Mouse (Mus musculus) intestine, embryonic 14.5 days (tissue): ENCODE results near the gene Rtkn. TPM values are rescaled to one million over a fixed set of nuclear protein-coding genes. Genes with fewer than 3 reads are reported as not detected.
A peak's percentile ranks its signal among the peaks of the same experiment; 100 is the strongest.

Experiments
- ATAC-seq: fragments of 200-750 bp; cut with Nextera tagmentation; replicated peaks from 2 replicates; pipeline ENCODE4 v1.8.0; 2017; ENCODE audit warnings: low read depth, moderate number of reproducible peaks, moderate TSS enrichment, moderate library complexity; ENCODE audit not compliant: low FRiP score, low TSS enrichment
- DNase-seq: peaks from one replicate; pipeline ENCODE4 v3.0.0-alpha.2; 2018; ENCODE audit warnings: low spot score
- H3K27ac ChIP-seq: fragments of 300-500 bp; sonication (generic); 2 replicates; pipeline ENCODE4 v1.5.1; 2014; ENCODE audit warnings: low read depth, mild to moderate bottlenecking, control low read depth
- H3K27me3 ChIP-seq: fragments of 300-500 bp; sonication (generic); replicated peaks from 2 replicates; pipeline ENCODE4 v1.6.1; 2014; ENCODE audit warnings: low read length, control low read depth; ENCODE audit not compliant: control insufficient read depth, insufficient read depth
- H3K36me3 ChIP-seq: fragments of 300-500 bp; sonication (generic); 2 replicates; pipeline ENCODE4 v1.6.1; 2014; ENCODE audit warnings: low read length, control low read depth; ENCODE audit not compliant: control insufficient read depth, insufficient read depth
- H3K4me1 ChIP-seq: fragments of 300-500 bp; sonication (generic); replicated peaks from 2 replicates; pipeline ENCODE4 v1.6.1; 2014; ENCODE audit warnings: low read length, control low read depth, mixed read lengths; ENCODE audit not compliant: control insufficient read depth, insufficient read depth
- H3K4me2 ChIP-seq: fragments of 300-500 bp; sonication (generic); 2 replicates; pipeline ENCODE4 v1.6.1; 2014; ENCODE audit warnings: low read length
- H3K4me3 ChIP-seq: fragments of 300-500 bp; sonication (generic); 2 replicates; pipeline ENCODE4 v1.5.1; 2014; ENCODE audit warnings: low read depth, low read length, control low read depth, mixed read lengths
- H3K9ac ChIP-seq: fragments of 300-500 bp; sonication (generic); 2 replicates; pipeline ENCODE4 v1.6.1; 2014; ENCODE audit warnings: mild to moderate bottlenecking, low read length
- H3K9me3 ChIP-seq: fragments of 300-500 bp; sonication (generic); 2 replicates; pipeline ENCODE4 v1.6.1; 2016; ENCODE audit warnings: low read length, control low read depth; ENCODE audit not compliant: control insufficient read depth
- WGBS: fragments of 180-500 bp; shearing (Covaris S2); extraction: QIAGEN DNeasy Blood & Tissue Kit; methylation state at CpG from one replicate; pipeline ENCODE4 v1.1.7; 2014; 5-methylcytosine and 5-hydroxymethylcytosine counted together
- polyA plus RNA-seq: library from polyadenylated mRNA; unstranded; fragments of >200 nt; fragmentation: Nextera tagmentation; extraction: Ambion mirVana; gene quantifications from 2 replicates; pipeline ENCODE4 v1.2.1, GENCODE M21; 2014

The Rtkn gene
- polyA plus RNA-seq: 16.9 and 17.6 TPM in 2 replicates

DNA sequence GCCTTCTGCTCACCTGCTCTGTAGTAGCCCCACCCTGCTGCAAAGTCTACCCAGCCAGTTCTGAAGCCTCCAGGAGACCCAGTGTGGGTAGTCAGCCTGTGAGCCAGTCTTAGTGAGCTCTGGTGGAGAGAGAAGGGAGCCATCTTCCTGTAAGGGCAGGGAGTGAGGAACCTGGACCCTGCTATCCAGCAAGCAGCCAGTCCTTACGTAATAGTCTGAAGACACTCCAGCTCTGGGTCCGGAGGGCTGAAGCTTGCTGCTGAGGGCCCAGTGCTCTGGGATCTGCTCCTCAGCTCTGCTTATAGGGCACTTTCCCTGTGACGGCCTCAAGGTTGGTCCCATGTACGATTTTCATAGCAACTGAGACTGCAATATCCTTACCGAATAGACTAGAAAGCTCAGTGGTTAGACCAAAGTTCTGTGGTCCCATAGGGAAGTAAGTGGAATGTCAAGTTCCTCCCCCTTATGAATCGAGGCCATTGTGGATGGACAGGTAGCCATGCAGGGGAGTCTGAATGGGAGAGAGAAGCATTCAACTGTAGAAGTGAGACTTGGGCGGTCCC, at the start of gene Rtkn:
Gene Rtkn (plus strand): TSS at position 513 of the 563 bp plus-strand sequence.
- H3K36me3 ChIP-seq: no peaks in the 10 kb centered on the region
- WGBS: 63% methylated on average over 7 of the region's 7 CpGs

DNA sequence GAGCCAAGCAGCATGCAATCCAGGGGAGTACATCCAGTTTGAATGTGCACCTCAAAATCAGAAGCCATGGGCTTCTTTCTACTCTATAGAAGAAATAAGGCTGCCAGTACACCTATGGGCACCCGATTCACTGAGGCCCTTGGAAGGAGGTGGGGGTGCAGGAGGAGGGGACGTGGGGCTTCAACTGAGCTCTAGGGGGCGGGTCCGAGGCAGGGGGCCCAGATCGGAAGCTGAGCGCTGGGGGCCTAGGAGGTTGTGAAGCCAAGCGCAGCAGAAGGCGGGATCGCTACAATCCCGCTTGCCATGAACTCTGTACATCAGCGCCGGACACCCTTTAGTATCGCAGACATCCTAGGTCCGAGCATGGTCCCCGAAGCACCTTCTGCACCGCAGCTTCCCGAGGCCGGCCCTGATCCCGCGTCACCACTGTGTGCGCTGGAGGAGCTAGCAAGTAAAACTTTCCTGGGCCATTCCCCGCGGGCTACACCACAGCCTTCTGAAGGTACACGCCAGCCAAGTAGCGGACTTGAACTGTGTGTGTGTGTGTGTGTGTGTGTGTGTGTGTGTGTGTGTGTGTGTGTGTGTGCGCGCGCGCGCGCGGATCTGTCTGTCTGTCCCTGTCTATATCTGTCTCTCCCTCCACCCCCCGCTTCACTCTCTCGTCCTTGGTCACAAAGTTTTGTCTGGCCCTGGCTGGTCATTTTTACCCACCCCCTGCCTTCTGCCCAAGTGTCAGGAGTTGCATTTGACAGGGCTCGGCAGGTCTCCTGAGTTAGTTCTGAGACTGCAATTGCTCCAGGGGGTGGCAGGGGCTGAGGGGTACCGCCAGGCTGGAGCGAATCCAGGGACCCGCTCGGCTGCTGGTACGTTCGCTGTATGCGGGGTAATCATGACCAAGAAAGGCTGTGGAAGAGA, 48.9 kb upstream of the Rtkn start, which contains the start of gene Lbx2:
Gene Lbx2 (plus strand): TSS at position 247 of the 915 bp plus-strand sequence.
- Histone ChIP-seq H3K4me2 (peak within 1 kb of the TSS; percentile 44), H3K36me3 (peaks cover 5% of the 10 kb centered on the region; the same call in 1 of the 2 replicates), H3K9me3 (no peaks in the 10 kb centered on the region), H3K9ac (no peak within 1 kb of the TSS), H3K27ac (no peak within 1 kb of the TSS), H3K27me3 (peaks cover 82% of the 10 kb centered on the region), H3K4me3 (peak within 1 kb of the TSS; percentile 21), H3K4me1 (peaks cover 12% of the 10 kb centered on the region)
- ATAC-seq: no peak
- DNase-seq: peak; percentile 65
- WGBS: 2% methylated on average over 42 of the region's 42 CpGs

More for the DNA sequence above, at the start of gene Rtkn:
- Histone ChIP-seq H3K4me1 (peaks cover 31% of the 10 kb centered on the region), H3K4me3 (peak within 1 kb of the TSS; percentile 64), H3K9ac (peak within 1 kb of the TSS; percentile 93), H3K27ac (peak within 1 kb of the TSS; percentile 100), H3K9me3 (no peaks in the 10 kb centered on the region), H3K27me3 (no peaks in the 10 kb centered on the region), H3K4me2 (peak within 1 kb of the TSS; percentile 80)
- ATAC-seq (no peak), DNase-seq (no peak)

DNA sequence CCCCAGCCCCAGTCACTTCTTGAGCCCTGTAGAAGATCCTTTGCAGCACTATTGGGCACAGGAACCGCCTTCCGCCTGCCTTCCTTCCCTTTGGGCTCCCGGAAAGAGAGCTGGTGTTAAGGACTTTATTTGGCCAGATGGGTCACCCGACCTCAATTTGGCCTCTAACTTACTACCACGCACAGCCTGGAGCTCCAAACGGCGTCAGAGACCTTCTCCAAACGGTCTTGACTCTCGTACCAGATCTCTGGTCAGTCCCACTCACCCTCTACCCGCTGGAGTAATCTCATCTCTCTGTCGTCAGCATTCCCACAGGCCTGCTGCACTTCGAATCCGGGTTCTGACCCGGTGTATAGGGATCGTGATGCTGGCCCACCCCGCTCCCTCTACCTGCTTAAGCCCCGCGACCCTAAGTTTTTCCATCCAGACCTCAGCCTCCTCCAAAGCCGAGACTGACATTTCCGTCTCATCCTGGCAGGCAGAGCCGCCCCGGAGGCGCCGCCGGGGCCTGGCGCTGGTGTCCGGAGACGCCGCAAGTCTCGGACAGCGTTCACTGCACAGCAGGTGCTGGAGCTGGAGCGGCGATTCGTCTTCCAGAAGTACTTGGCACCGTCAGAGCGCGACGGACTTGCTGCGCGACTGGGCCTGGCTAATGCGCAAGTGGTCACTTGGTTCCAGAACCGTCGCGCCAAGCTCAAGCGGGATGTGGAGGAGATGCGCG, 47.9 kb upstream of the Rtkn start:
- ATAC-seq: no peak
- peaks cover 82% of the 10 kb centered on the region for H3K27me3 ChIP-seq
- WGBS: 4% methylated on average over 47 of the region's 47 CpGs
- 0 out of 2 replicates have a peak overlapping the region, but pooled peaks have one; percentile 16 for H3K9ac ChIP-seq
- H3K4me3 ChIP-seq: peak overlapping the region; percentile 27
- DNase-seq: peak; percentile 73
- peaks cover 12% of the 10 kb centered on the region for H3K4me1 ChIP-seq
- H3K36me3 ChIP-seq: no peaks in the 10 kb centered on the region
- no peak overlapping the region for H3K27ac ChIP-seq
- H3K9me3 ChIP-seq: no peaks in the 10 kb centered on the region
- peak overlapping the region; percentile 44 for H3K4me2 ChIP-seq

DNA sequence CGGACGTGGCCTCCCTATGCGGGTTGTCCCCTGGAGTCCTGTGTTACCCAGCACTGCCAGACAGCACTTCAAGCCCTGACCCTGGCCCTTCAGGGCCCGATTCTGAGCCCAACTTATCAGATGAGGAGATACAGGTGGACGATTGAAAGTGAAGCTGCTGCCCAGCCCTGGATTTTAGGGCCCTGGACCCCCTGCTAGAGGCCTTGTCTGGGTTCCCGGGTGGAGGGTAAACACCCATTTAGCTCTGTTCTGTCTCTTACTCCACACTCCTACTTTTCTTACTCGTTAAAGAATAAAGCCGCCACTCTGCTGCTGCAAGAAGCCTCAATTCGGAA, 47.4 kb upstream of the Rtkn start:
- Histone ChIP-seq H3K4me1 (peaks cover 12% of the 10 kb centered on the region), H3K4me2 (peak overlapping the region; percentile 44), H3K9me3 (no peaks in the 10 kb centered on the region), H3K27ac (no peak overlapping the region), H3K36me3 (no peaks in the 10 kb centered on the region), H3K27me3 (peaks cover 76% of the 10 kb centered on the region), H3K4me3 (peak overlapping the region; percentile 27), H3K9ac (0 out of 2 replicates have a peak overlapping the region, but pooled peaks have one; percentile 16)
- WGBS: 11% methylated on average over 9 of the region's 9 CpGs
- DNase-seq (no peak), ATAC-seq (no peak)

DNA sequence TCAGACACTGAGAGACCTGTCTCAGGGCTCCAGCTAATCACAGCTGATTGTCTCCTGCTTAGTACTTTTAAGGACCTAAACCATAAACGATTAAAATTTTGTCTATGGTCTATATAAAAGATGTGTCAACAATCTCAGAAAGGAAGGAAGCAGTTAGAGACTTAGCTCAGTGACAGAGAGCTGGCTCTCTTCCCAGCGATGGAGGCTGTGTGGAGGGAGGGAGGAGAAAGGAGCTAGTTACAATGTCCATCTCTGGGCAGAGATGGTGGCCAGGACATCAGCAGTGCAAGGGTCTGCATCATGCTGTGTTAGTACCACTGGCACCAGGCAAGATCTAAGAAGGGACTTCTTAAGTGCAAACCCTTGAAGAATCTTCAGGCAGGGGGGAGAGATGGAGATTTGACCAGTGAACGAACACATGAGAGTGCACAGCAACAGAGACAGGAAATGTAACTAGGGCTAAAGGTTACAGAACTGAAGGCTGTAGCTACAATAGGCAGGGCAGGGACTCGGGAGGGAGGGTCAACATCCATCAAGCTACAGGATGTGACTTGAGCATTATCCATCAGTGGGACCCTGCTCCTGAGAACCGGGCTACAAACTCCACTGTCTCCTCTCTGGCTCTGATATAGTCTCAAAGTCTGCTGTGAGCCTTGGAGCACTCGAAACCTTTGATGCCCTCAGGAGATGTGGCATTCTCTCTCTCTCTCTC, 42.7 kb upstream of the Rtkn start:
- H3K27ac ChIP-seq: no peak overlapping the region
- H3K4me1 ChIP-seq: peaks cover 3% of the 10 kb centered on the region
- H3K4me3 ChIP-seq: no peak overlapping the region
- H3K27me3 ChIP-seq: peaks cover 32% of the 10 kb centered on the region
- no peaks in the 10 kb centered on the region for H3K9me3 ChIP-seq
- ATAC-seq: no peak
- WGBS: 18% methylated on average over 6 of the region's 6 CpGs
- no peak overlapping the region for H3K4me2 ChIP-seq
- DNase-seq: no peak
- H3K36me3 ChIP-seq: no peaks in the 10 kb centered on the region
- no peak overlapping the region for H3K9ac ChIP-seq

DNA sequence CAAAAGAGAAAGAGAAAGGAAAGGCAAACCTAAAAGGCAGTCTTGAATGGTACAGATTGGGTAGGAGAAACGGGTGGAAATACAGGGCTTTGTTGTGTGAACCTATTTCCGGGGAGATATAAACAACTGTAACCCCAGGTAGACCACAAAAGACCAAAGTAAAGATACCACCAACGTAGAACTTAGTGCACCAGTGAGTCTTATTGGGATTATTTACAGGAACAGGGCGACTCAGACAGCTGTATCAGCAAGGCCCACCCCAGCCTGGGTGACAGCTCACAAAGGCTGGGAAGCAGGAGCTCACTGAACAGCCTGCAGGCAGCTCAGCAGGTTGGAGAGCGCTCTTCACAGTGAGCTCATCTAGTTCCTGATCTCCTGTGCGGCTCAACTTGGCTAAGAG, 39.3 kb upstream of the Rtkn start:
- no peaks in the 10 kb centered on the region for H3K36me3 ChIP-seq
- H3K9me3 ChIP-seq: no peaks in the 10 kb centered on the region
- H3K4me1 ChIP-seq: peaks cover 2% of the 10 kb centered on the region; the same call in 1 of the 2 replicates
- WGBS: 46% methylated on average over 6 of the region's 6 CpGs
- H3K4me2 ChIP-seq: no peak overlapping the region
- H3K9ac ChIP-seq: no peak overlapping the region
- H3K27ac ChIP-seq: no peak overlapping the region
- H3K27me3 ChIP-seq: 0 out of 2 replicates have a peak, but pooled peaks cover under 1% of the 10 kb centered on the region
- DNase-seq (no peak), ATAC-seq (no peak)
- H3K4me3 ChIP-seq: no peak overlapping the region

DNA sequence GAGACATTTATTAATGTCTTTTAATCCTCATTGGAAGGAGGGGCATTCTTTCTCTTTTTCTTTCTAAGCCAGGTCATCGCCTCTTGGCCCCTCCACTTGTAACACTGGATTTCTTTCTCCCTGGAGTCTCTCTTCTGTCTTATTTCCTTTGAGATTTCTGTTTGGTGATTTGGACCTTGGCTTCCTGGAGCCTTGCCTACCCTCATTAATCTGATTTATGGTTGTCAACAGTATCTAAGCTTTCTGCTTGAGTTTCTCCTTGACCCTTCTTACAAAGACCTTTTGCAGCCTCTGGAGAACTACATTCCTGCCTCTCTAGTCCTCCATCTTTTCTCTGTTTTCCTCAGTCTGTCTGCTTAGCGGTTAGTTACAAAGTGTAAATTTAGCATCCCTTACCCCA, 36.9 kb upstream of the Rtkn start:
- H3K4me3 ChIP-seq: no peak overlapping the region
- H3K9me3 ChIP-seq: no peaks in the 10 kb centered on the region
- ATAC-seq (no peak), DNase-seq (no peak)
- H3K4me2 ChIP-seq: no peak overlapping the region
- H3K27ac ChIP-seq: no peak overlapping the region
- peaks cover 13% of the 10 kb centered on the region for H3K4me1 ChIP-seq
- H3K36me3 ChIP-seq: no peaks in the 10 kb centered on the region
- 51% methylated on average over 2 of the region's 2 CpGs for WGBS
- H3K27me3 ChIP-seq: no peaks in the 10 kb centered on the region
- H3K9ac ChIP-seq: no peak overlapping the region

DNA sequence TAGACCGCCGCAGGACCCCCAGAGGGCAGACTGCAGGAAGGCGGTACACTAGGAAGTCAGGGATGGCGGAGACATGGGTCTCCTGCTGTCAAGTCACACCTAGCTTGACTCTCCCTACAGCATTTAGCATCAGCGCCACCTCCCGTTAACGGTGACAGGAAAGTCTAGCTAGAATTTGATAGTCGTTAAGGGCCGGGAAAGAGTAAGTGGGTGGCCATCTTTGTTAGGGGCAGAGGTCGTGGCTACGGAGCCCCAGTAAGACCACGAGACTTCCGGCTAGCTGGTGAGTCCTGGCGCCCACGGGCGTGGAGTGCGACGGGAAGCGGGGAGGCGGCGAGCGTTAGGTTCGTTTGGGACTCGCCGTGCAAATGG, 34.0 kb upstream of the Rtkn start, which contains the start of the genes Ccdc142 and Gm42688:
Gene Ccdc142 (plus strand): TSS at position 286 of the 372 bp plus-strand sequence.
Gene Gm42688 (plus strand): TSS at position 302 of the 372 bp plus-strand sequence.
- Histone ChIP-seq H3K4me3 (peak within 1 kb of the TSS; percentile 79), H3K9me3 (no peaks in the 10 kb centered on the region), H3K9ac (peak within 1 kb of the TSS; percentile 78), H3K4me1 (peaks cover 13% of the 10 kb centered on the region), H3K27me3 (no peaks in the 10 kb centered on the region), H3K36me3 (no peaks in the 10 kb centered on the region), H3K4me2 (peak within 1 kb of the TSS; percentile 100), H3K27ac (peak within 1 kb of the TSS; percentile 77)
- DNase-seq (no peak), ATAC-seq (peak; percentile 80)
- WGBS: under 1% methylated on average over 25 of the region's 25 CpGs
